Mouse (Mus musculus): ENCODE results near the gene 1700025F22Rik. TPM values are rescaled to one million over a fixed set of nuclear protein-coding genes. Genes with fewer than 3 reads are reported as not detected.
"Not testable (repeated sequence)": the region's sequence is repeated elsewhere in the genome, so short reads cannot be mapped to it uniquely, and the experiment has no call there.

Gene 1700025F22Rik
- total RNA-seq (2014; rRNA removed), result not detected in 2 replicates
- polyA plus RNA-seq (2015; fragmentation: Nextera tagmentation; extraction: Ambion mirVana), result not detected in 2 replicates

DNA sequence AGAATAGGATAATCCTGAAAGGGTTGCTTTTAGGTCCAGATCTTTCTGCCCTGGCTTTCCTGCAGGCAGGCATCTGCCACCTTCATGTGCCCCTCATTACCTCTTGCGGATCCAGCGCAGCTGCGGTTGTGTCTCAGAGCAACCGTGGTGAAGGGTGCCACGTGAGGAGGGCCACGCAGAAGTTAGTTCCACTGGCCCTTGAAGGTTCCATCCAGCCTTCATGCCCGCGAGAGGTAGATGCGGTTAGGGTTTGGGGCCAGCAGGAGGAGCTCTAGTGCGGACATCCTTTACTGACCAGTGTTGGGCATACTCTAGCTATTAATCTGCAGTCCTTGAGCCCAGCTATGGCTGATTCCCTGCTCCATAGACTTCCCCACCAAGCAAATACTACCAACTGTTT is at the start of gene 1700025F22Rik:
TSS of gene 1700025F22Rik (minus strand) at position 149 of the 400 bp plus-strand sequence.
- H3K9me3 ChIP-seq (ENCODE audit: low read length), result no peaks in the 10 kb centered on the region
- no peak for TF ChIP-seq CTCF (IDR thresholded peaks at IDR 0.05; ENCODE audit: low read depth)
- 39% methylated on average over 10 of the region's 10 CpGs for WGBS
- H3K4me3 ChIP-seq (ENCODE audit: low read depth, low read length), result no peak within 1 kb of the TSS
- H3K4me1 ChIP-seq (ENCODE audit: insufficient read depth), result no peaks in the 10 kb centered on the region
- DNase-seq, result no peak
- ATAC-seq, result no peak
- H3K4me2 ChIP-seq (ENCODE audit: low read depth), result no peak within 1 kb of the TSS
- no peak within 1 kb of the TSS for H3K27ac ChIP-seq (ENCODE audit: low read depth, low read length)
- H3K27me3 ChIP-seq (ENCODE audit: insufficient read depth, low read length), result no peaks in the 10 kb centered on the region
- H3K9ac ChIP-seq, result no peak within 1 kb of the TSS
- no peaks in the 10 kb centered on the region for H3K36me3 ChIP-seq (ENCODE audit: insufficient read depth)

DNA sequence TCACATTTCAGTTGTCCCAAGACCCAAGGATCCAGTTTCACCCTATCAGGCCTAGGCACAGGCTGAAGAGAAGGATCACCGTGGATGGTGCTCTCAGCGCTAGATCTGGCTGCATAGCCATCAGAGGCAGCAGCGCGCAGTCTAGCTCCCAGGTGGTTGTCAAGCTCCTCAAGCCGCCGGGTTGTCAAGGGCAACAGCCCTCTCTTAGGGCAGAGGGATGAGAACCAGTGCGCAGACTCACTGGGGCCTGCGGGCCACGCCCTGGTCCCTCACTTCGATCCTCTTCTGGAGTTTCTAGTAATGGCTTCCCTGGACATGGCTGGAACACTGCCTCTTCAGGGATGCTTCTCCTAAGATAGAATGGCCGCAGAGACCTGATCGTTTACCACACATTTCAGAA is 31.4 kb upstream of the 1700025F22Rik start, which contains the start of gene Ms4a13:
TSS of gene Ms4a13 (minus strand) at position 192 of the 400 bp plus-strand sequence.
- TF ChIP-seq CTCF (IDR thresholded peaks at IDR 0.05; ENCODE audit: low read depth), result no peak
- 66% methylated on average over 12 of the region's 12 CpGs for WGBS
- Histone ChIP-seq H3K27ac (ENCODE audit: low read depth, low read length) (no peak within 1 kb of the TSS), H3K4me2 (ENCODE audit: low read depth) (no peak within 1 kb of the TSS), H3K9ac (no peak within 1 kb of the TSS), H3K9me3 (ENCODE audit: low read length) (no peaks in the 10 kb centered on the region), H3K36me3 (ENCODE audit: insufficient read depth) (no peaks in the 10 kb centered on the region), H3K4me1 (ENCODE audit: insufficient read depth) (no peaks in the 10 kb centered on the region), H3K4me3 (ENCODE audit: low read depth, low read length) (no peak within 1 kb of the TSS), H3K27me3 (ENCODE audit: insufficient read depth, low read length) (no peaks in the 10 kb centered on the region)
- no peak for DNase-seq
- ATAC-seq, result no peak

DNA sequence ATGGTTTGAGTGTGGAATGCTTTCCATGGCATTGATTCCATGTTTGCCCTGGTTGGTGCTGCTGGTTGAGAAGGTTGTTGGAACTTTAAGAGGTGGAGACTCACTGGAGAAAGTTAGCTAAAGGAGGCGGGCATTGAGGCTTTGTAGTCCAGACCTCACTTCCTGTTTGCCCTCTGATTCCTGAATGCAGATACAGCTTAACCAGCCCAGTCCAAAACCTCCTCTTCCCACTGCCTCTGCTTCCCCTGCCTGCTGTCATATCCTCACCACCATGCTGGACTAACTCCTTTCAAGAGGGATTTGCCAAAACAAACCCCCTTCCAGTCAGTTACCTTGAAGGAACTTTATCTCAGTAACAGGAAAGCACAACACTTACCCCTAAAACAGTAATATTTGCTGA is 27.4 kb upstream of the 1700025F22Rik start:
- no peak for ATAC-seq
- no peaks in the 10 kb centered on the region for H3K27me3 ChIP-seq (ENCODE audit: insufficient read depth, low read length)
- H3K27ac ChIP-seq (ENCODE audit: low read depth, low read length), result no peak overlapping the region
- no peak overlapping the region for H3K9ac ChIP-seq
- H3K9me3 ChIP-seq (ENCODE audit: low read length), result no peaks in the 10 kb centered on the region
- no peaks in the 10 kb centered on the region for H3K36me3 ChIP-seq (ENCODE audit: insufficient read depth)
- no peak for TF ChIP-seq CTCF (IDR thresholded peaks at IDR 0.05; ENCODE audit: low read depth)
- no peak overlapping the region for H3K4me3 ChIP-seq (ENCODE audit: low read depth, low read length)
- no peak for DNase-seq
- WGBS, result 73% methylated on average over 1 of the region's 1 CpGs
- H3K4me2 ChIP-seq (ENCODE audit: low read depth), result no peak overlapping the region
- no peaks in the 10 kb centered on the region for H3K4me1 ChIP-seq (ENCODE audit: insufficient read depth)

DNA sequence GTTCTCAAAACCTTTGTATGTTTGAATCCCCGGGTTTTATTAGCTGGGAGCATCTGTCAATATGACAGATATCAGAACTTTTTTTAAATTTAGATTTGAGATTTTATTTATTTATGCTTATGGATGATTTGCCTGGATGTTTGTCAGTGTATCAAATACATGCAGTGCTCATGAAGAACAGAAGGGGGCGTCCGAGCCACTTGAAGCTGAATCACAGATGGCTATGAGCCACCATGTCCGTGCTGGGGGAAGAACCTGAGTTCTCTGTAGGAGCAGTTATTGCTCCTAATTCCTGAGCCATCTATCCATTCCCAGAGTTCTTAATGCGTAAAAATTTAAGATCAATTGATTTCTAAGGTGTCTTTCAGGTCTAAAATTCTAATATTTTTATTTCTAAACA is 19.0 kb upstream of the 1700025F22Rik start:
- TF ChIP-seq CTCF (IDR thresholded peaks at IDR 0.05; ENCODE audit: low read depth), result no peak
- WGBS, result 18% methylated on average over 5 of the region's 5 CpGs
- ATAC-seq, result no peak
- no peak for DNase-seq
- H3K27ac ChIP-seq (ENCODE audit: low read depth, low read length), result no peak overlapping the region
- no peak overlapping the region for H3K4me2 ChIP-seq (ENCODE audit: low read depth)
- no peak overlapping the region for H3K4me3 ChIP-seq (ENCODE audit: low read depth, low read length)
- no peaks in the 10 kb centered on the region for H3K9me3 ChIP-seq (ENCODE audit: low read length)
- H3K36me3 ChIP-seq (ENCODE audit: insufficient read depth), result no peaks in the 10 kb centered on the region
- H3K27me3 ChIP-seq (ENCODE audit: insufficient read depth, low read length), result no peaks in the 10 kb centered on the region
- no peak overlapping the region for H3K9ac ChIP-seq
- no peaks in the 10 kb centered on the region for H3K4me1 ChIP-seq (ENCODE audit: insufficient read depth)

DNA sequence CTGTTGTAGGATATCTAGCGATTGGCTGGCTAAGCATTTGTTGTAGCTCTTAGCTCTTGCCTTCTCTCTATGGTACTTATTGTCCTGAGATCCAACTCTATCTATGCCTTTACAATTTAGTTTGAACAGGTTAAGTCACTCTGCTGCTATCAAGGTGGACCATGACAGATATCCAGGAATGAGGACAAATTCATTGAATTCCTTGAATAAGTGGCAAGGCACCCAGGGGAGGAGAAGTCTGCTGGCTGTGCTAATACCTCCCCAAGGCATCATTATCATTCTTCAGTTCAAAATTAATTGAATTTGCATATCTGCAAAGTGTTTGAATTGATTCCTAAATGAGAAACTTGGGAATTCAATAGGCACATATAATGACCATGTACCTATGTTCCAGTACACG is 12.3 kb upstream of the 1700025F22Rik start:
- no peaks in the 10 kb centered on the region for H3K4me1 ChIP-seq (ENCODE audit: insufficient read depth)
- no peaks in the 10 kb centered on the region for H3K9me3 ChIP-seq (ENCODE audit: low read length)
- no peak overlapping the region for H3K27ac ChIP-seq (ENCODE audit: low read depth, low read length)
- no peaks in the 10 kb centered on the region for H3K27me3 ChIP-seq (ENCODE audit: insufficient read depth, low read length)
- ATAC-seq (no peak), DNase-seq (no peak)
- no peaks in the 10 kb centered on the region for H3K36me3 ChIP-seq (ENCODE audit: insufficient read depth)
- H3K9ac ChIP-seq, result no peak overlapping the region
- WGBS, result 48% methylated on average over 2 of the region's 2 CpGs
- no peak overlapping the region for H3K4me3 ChIP-seq (ENCODE audit: low read depth, low read length)
- no peak overlapping the region for H3K4me2 ChIP-seq (ENCODE audit: low read depth)
- no peak for TF ChIP-seq CTCF (IDR thresholded peaks at IDR 0.05; ENCODE audit: low read depth)

DNA sequence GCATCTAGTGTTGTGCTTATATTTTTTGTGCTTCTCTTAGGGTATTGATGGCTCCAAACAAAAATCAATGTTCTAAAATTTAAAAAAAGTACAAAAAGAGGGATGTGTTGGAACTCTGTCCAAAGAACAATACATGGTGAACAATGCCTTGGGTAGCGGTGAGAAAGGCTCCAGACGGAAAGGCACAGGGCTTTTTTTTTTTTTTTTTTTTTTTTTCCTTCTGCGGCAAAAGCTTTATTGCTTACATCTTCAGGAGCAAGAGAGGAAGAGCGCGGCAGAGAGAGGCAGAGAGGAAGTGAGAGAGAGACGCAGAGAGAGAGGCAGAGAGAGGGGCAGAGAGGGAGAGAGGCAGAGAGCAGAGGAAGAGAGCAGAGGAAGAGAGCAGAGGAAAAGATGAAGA is 7.2 kb downstream of the 1700025F22Rik start:
- not testable (repeated sequence) for ATAC-seq; H3K4me2 ChIP-seq (ENCODE audit: low read depth); H3K36me3 ChIP-seq (ENCODE audit: insufficient read depth); H3K27me3 ChIP-seq (ENCODE audit: insufficient read depth, low read length); H3K27ac ChIP-seq (ENCODE audit: low read depth, low read length); H3K4me1 ChIP-seq (ENCODE audit: insufficient read depth); H3K9ac ChIP-seq; H3K4me3 ChIP-seq (ENCODE audit: low read depth, low read length); H3K9me3 ChIP-seq (ENCODE audit: low read length); DNase-seq
- WGBS, result 82% methylated on average over 6 of the region's 6 CpGs

DNA sequence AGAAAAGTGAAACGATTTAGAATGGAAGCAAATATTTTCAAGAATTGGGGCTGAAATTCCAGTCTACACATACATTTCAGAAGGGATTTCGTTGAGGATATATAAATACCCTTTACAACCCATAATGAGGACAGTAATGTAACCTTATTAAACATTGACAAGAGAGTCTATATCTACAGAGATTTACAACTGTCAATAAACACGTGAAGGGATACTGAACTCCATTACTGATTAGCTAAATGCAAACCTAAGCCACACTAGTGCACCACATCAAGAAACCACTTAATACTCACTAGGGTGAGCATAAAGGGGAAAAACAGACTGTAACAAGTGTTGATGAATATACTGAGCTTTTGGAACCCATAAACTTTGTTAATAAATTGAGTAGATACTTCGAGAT is 29.8 kb downstream of the 1700025F22Rik start:
- Histone ChIP-seq H3K4me3 (ENCODE audit: low read depth, low read length) (no peak overlapping the region), H3K4me2 (ENCODE audit: low read depth) (no peak overlapping the region), H3K4me1 (ENCODE audit: insufficient read depth) (no peaks in the 10 kb centered on the region), H3K27ac (ENCODE audit: low read depth, low read length) (no peak overlapping the region), H3K27me3 (ENCODE audit: insufficient read depth, low read length) (no peaks in the 10 kb centered on the region), H3K36me3 (ENCODE audit: insufficient read depth) (no peaks in the 10 kb centered on the region), H3K9me3 (ENCODE audit: low read length) (no peaks in the 10 kb centered on the region), H3K9ac (no peak overlapping the region)
- TF ChIP-seq CTCF (IDR thresholded peaks at IDR 0.05; ENCODE audit: low read depth), result no peak
- ATAC-seq, result no peak
- WGBS, result 74% methylated on average over 4 of the region's 4 CpGs
- no peak for DNase-seq

DNA sequence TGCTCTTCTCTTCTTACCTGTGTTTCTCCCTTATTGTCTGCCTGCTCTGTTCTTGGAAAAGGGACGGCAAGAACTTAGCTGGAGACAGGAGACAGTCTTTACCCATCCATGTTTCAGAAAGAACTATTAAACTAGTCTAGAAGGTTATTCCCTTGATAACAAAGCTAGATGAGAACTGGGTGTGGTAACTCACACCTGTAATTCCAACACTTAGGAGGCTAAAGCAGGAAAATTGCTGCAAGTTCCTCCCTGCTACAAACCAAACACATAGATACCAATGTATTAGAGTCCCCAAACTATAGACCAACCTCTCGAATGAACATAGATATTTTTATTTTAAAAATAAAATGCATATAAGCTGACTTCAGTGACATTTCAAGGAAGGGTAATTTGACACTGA is 30.3 kb downstream of the 1700025F22Rik start:
- no peak overlapping the region for H3K4me3 ChIP-seq (ENCODE audit: low read depth, low read length)
- no peak overlapping the region for H3K27ac ChIP-seq (ENCODE audit: low read depth, low read length)
- TF ChIP-seq CTCF (IDR thresholded peaks at IDR 0.05; ENCODE audit: low read depth), result no peak
- no peaks in the 10 kb centered on the region for H3K4me1 ChIP-seq (ENCODE audit: insufficient read depth)
- ATAC-seq (no peak), DNase-seq (no peak)
- 91% methylated on average over 2 of the region's 2 CpGs for WGBS
- H3K36me3 ChIP-seq (ENCODE audit: insufficient read depth), result no peaks in the 10 kb centered on the region
- no peak overlapping the region for H3K9ac ChIP-seq
- no peaks in the 10 kb centered on the region for H3K27me3 ChIP-seq (ENCODE audit: insufficient read depth, low read length)
- H3K9me3 ChIP-seq (ENCODE audit: low read length), result no peaks in the 10 kb centered on the region
- no peak overlapping the region for H3K4me2 ChIP-seq (ENCODE audit: low read depth)

DNA sequence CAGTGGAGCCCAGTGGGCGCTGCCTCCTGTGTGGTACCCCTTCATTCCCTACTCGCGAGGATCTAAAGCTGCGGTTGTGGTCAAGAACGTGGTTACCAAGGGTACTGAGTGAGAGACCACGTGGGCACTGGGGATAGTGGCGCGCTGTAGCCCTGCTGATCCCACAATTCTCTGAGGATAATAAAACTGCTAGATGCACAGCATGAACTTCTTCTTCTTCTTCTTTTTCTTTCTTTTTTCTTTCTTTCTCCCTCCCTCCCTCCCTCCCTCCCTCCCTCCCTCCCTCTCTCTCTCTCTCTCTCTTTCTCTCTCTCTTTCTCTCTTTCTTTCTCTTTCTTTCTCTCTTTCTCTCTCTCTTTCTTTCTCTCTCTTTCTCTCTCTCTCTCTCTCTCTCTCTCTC is 34.3 kb downstream of the 1700025F22Rik start, which contains the start of gene 1700017D01Rik:
TSS of gene 1700017D01Rik (minus strand) at position 101 of the 400 bp plus-strand sequence.
- H3K4me2 ChIP-seq (ENCODE audit: low read depth); ATAC-seq; H3K9me3 ChIP-seq (ENCODE audit: low read length); H3K4me1 ChIP-seq (ENCODE audit: insufficient read depth); H3K27me3 ChIP-seq (ENCODE audit: insufficient read depth, low read length); DNase-seq; H3K4me3 ChIP-seq (ENCODE audit: low read depth, low read length); H3K27ac ChIP-seq (ENCODE audit: low read depth, low read length); H3K36me3 ChIP-seq (ENCODE audit: insufficient read depth); H3K9ac ChIP-seq: not testable (repeated sequence)
- 91% methylated on average over 8 of the region's 8 CpGs for WGBS

Data from forebrain, postnatal 0 days (tissue).